Mouse (Mus musculus) adrenal gland, postnatal 4 days (tissue): ENCODE measurements at regions not wholly inside any gene's neighbourhood (a gene's known extent, or its start where the extent isn't known, plus 50 kb on each side); places are given as distances from the start of the nearest gene placed in this dataset.
A peak's percentile ranks its signal among the peaks of the same experiment; 100 is the strongest.

Source experiments
- DNase-seq, 2 experiments: peaks; one replicate each; pipeline ENCODE4 v3.0.0; 2021 to 2022; ENCODE audit warnings: low spot score in 2 of 2, mixed read lengths in 2 of 2

GRCm38 (mm10) chr12:54456731-54457130, 199.6 kb downstream of the Sptssa start:
- no peak for DNase-seq

GRCm38 (mm10) chr12:54454606-54455005, 201.8 kb downstream of the Sptssa start:
- DNase-seq: no peak

GRCm38 (mm10) chr12:54453343-54453742, 203.0 kb downstream of the Sptssa start:
- DNase-seq: no peak

- no peak for DNase-seq
Observed at GRCm38 (mm10) chr12:54450369-54450768, 206.0 kb downstream of the Sptssa start.

GRCm38 (mm10) chr12:54448221-54448620, 208.2 kb downstream of the Sptssa start:
- no peak for DNase-seq

- DNase-seq: no peak
Observed at GRCm38 (mm10) chr12:54447354-54447753, 209.0 kb downstream of the Sptssa start.

GRCm38 (mm10) chr12:54446356-54446755, 210.0 kb downstream of the Sptssa start:
- DNase-seq: no peak

- no peak for DNase-seq
Observed at GRCm38 (mm10) chr12:54444416-54444815, 212.0 kb downstream of the Sptssa start.

- DNase-seq: peak in 1 of 2 experiments; percentile 13
Observed at GRCm38 (mm10) chr12:54443285-54443684, 213.1 kb downstream of the Sptssa start.

GRCm38 (mm10) chr12:54442408-54442807, 214.0 kb downstream of the Sptssa start:
- no peak for DNase-seq

- no peak for DNase-seq
Observed at GRCm38 (mm10) chr12:54440851-54441593, 215.4 kb downstream of the Sptssa start.

- no peak for DNase-seq
Observed at GRCm38 (mm10) chr12:54438793-54439192, 217.6 kb downstream of the Sptssa start.

- DNase-seq: no peak
Observed at GRCm38 (mm10) chr12:54425236-54425635, 221.6 kb upstream of the Egln3 start.

- no peak for DNase-seq
Observed at GRCm38 (mm10) chr12:54414829-54415228, 211.2 kb upstream of the Egln3 start.

- DNase-seq: no peak
Observed at GRCm38 (mm10) chr12:54414201-54414600, 210.5 kb upstream of the Egln3 start.

GRCm38 (mm10) chr12:54410038-54410605, 206.5 kb upstream of the Egln3 start:
- DNase-seq: no peak

- DNase-seq: no peak
Observed at GRCm38 (mm10) chr12:54408906-54409305, 205.2 kb upstream of the Egln3 start.

- no peak for DNase-seq
Observed at GRCm38 (mm10) chr12:54407301-54407896, 203.7 kb upstream of the Egln3 start.

- peak in 1 of 2 experiments; percentile 4 for DNase-seq
Observed at GRCm38 (mm10) chr12:54405066-54405465, 201.4 kb upstream of the Egln3 start.

- DNase-seq: no peak
Observed at GRCm38 (mm10) chr12:54402591-54402990, 198.9 kb upstream of the Egln3 start.

- DNase-seq: no peak
Observed at GRCm38 (mm10) chr12:54401665-54402064, 198.0 kb upstream of the Egln3 start.

GRCm38 (mm10) chr12:54400084-54400483, 196.4 kb upstream of the Egln3 start:
- DNase-seq: no peak

GRCm38 (mm10) chr12:54398080-54398479, 194.4 kb upstream of the Egln3 start:
- DNase-seq: no peak
